Mouse (Mus musculus): ENCODE data around the gene Apol9a.
"Not testable (repeated sequence)": the region's sequence is repeated elsewhere in the genome, so short reads cannot be mapped to it uniquely, and the experiment has no call there.

GRCm38 (mm10) chr15:77444746-77445145 is 33.8 kb upstream of the Apol9a start:
- TF ChIP-seq POLR2A, CTCF (IDR thresholded peaks at IDR 0.05; ENCODE audit: extremely low read depth, insufficient read depth, low read length): not testable (repeated sequence)

All from cortical plate, adult 2 months (tissue).